Mouse (Mus musculus): ENCODE results near the gene Clybl. TPM values are rescaled to one million over a fixed set of nuclear protein-coding genes. Genes with fewer than 3 reads are reported as not detected.

Clybl gene
- polyA plus RNA-seq, 1 experiment from 2014 or later: 21.6 TPM

DNA sequence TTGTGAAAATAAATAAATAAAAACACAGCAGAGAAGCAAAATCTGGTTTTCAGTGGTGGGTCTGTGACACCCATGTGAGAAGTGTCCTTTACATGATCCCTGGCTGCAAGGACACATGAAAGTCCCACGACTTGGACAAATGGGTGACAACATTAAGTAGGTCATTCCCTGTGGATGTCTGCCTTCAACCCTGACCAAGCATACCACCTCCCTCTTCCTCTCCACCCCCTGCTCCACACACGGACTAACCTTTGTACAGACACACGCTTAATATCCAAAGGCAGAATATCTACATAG, 203.7 kb downstream of the Clybl start:
- WGBS: 59% methylated on average over 3 of the region's 3 CpGs
- Histone ChIP-seq H3K4me2 (ENCODE audit: low read length) (no peak overlapping the region; the same call in 1 of the 2 replicates), H3K27ac (ENCODE audit: low read depth, low read length) (peak overlapping the region; percentile 13), H3K4me1 (ENCODE audit: control insufficient read depth, insufficient read depth, low read depth, low read length) (no peaks in the 10 kb centered on the region), H3K36me3 (ENCODE audit: control insufficient read depth, insufficient read depth, low read length) (no peaks in the 10 kb centered on the region), H3K9me3 (ENCODE audit: control insufficient read depth, low read length) (no peaks in the 10 kb centered on the region), H3K27me3 (replicated peaks; ENCODE audit: control insufficient read depth, insufficient read depth, low read length) (peaks cover 4% of the 10 kb centered on the region), H3K9ac (ENCODE audit: low read depth, low read length) (no peak overlapping the region), H3K4me3 (ENCODE audit: low read length) (no peak overlapping the region)
- ATAC-seq: no peak

DNA sequence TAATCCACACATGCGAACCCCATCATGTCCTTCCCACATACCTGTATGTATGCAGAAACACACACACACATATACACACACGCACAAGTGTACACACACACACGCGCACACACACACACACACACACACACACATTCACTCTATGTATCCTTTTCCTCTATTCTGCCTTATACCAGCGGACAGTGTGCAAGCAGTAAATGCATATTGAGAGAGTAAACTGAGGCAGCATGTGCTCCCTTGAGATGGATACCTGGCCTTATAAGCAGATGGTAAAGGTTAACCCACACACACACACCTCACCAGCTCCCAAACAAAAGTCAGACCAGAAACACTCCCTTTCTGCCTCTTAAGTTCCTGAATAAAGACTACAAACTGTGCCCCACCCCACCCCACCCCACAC, 204.3 kb downstream of the Clybl start:
- no peaks in the 10 kb centered on the region for H3K36me3 ChIP-seq (ENCODE audit: control insufficient read depth, insufficient read depth, low read length)
- H3K9ac ChIP-seq (ENCODE audit: low read depth, low read length): no peak overlapping the region
- H3K4me2 ChIP-seq (ENCODE audit: low read length): no peak overlapping the region
- WGBS: 96% methylated on average over 5 of the region's 5 CpGs
- no peak overlapping the region; the same call in 1 of the 2 replicates for H3K27ac ChIP-seq (ENCODE audit: low read depth, low read length)
- no peak overlapping the region for H3K4me3 ChIP-seq (ENCODE audit: low read length)
- H3K4me1 ChIP-seq (ENCODE audit: control insufficient read depth, insufficient read depth, low read depth, low read length): no peaks in the 10 kb centered on the region
- ATAC-seq: no peak
- no peaks in the 10 kb centered on the region for H3K9me3 ChIP-seq (ENCODE audit: control insufficient read depth, low read length)
- peaks cover 4% of the 10 kb centered on the region for H3K27me3 ChIP-seq (replicated peaks; ENCODE audit: control insufficient read depth, insufficient read depth, low read length)

GRCm38 (mm10) chr14:122386281-122387130, 205.0 kb downstream of the Clybl start:
- no peaks in the 10 kb centered on the region for H3K9me3 ChIP-seq (ENCODE audit: control insufficient read depth, low read length)
- 78% methylated on average over 17 of the region's 17 CpGs for WGBS

GRCm38 (mm10) chr14:122387781-122388180, 206.3 kb downstream of the Clybl start:
- H3K4me2 ChIP-seq (ENCODE audit: low read length): no peak overlapping the region; the same call in 1 of the 2 replicates
- no peak overlapping the region for H3K27ac ChIP-seq (ENCODE audit: low read depth, low read length)
- no peaks in the 10 kb centered on the region for H3K9me3 ChIP-seq (ENCODE audit: control insufficient read depth, low read length)
- H3K4me3 ChIP-seq (ENCODE audit: low read length): no peak overlapping the region
- no peak for ATAC-seq
- WGBS: 74% methylated on average over 5 of the region's 5 CpGs
- H3K4me1 ChIP-seq (ENCODE audit: control insufficient read depth, insufficient read depth, low read depth, low read length): no peaks in the 10 kb centered on the region
- no peaks in the 10 kb centered on the region for H3K36me3 ChIP-seq (ENCODE audit: control insufficient read depth, insufficient read depth, low read length)
- H3K27me3 ChIP-seq (replicated peaks; ENCODE audit: control insufficient read depth, insufficient read depth, low read length): peaks cover 4% of the 10 kb centered on the region
- no peak overlapping the region for H3K9ac ChIP-seq (ENCODE audit: low read depth, low read length)

More at GRCm38 (mm10) chr14:122386281-122387130, 205.0 kb downstream of the Clybl start:
- H3K27me3 ChIP-seq (replicated peaks; ENCODE audit: control insufficient read depth, insufficient read depth, low read length): peaks cover 4% of the 10 kb centered on the region
- no peak for ATAC-seq
- H3K4me2 ChIP-seq (ENCODE audit: low read length): no peak overlapping the region; the same call in 1 of the 2 replicates
- no peak overlapping the region for H3K4me3 ChIP-seq (ENCODE audit: low read length)
- H3K9ac ChIP-seq (ENCODE audit: low read depth, low read length): no peak overlapping the region
- no peaks in the 10 kb centered on the region for H3K36me3 ChIP-seq (ENCODE audit: control insufficient read depth, insufficient read depth, low read length)
- peak overlapping the region; percentile 56 for H3K27ac ChIP-seq (ENCODE audit: low read depth, low read length)
- H3K4me1 ChIP-seq (ENCODE audit: control insufficient read depth, insufficient read depth, low read depth, low read length): no peaks in the 10 kb centered on the region

DNA sequence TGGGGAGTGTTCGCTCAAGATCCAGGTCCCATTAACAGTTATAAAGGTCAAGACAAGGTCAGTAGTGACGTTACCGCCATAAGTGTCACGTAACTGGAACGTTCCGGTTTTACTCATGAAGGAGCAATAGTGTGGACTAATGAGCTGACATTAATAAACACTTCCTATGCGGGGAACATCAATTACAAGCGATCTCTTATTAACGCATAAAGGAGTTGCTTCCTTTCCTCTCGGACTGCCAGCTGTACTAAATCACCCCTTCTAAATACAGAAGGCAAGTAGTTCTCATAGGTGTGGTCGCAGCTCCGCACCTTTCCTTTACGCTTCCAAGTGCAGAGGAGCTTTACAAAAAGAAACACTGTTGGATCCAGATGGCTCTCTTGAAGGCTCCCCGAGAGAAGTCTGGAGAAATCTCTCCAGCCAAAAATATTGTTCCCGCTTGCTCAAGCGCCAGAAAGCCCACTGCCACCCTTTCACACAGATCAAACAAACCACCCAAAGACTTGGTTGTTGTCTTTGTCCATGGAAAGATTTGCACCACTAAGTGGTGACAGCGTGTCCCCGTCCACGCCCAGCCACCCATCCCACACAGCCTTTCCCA, 207.0 kb downstream of the Clybl start:
- Histone ChIP-seq H3K27ac (ENCODE audit: low read depth, low read length) (peak overlapping the region; percentile 24; the same call in 1 of the 2 replicates), H3K4me3 (ENCODE audit: low read length) (no peak overlapping the region), H3K9me3 (ENCODE audit: control insufficient read depth, low read length) (no peaks in the 10 kb centered on the region), H3K36me3 (ENCODE audit: control insufficient read depth, insufficient read depth, low read length) (no peaks in the 10 kb centered on the region), H3K4me1 (ENCODE audit: control insufficient read depth, insufficient read depth, low read depth, low read length) (no peaks in the 10 kb centered on the region), H3K27me3 (replicated peaks; ENCODE audit: control insufficient read depth, insufficient read depth, low read length) (peaks cover 4% of the 10 kb centered on the region), H3K4me2 (ENCODE audit: low read length) (peak overlapping the region; percentile 8), H3K9ac (ENCODE audit: low read depth, low read length) (no peak overlapping the region)
- WGBS: 49% methylated on average over 19 of the region's 19 CpGs
- ATAC-seq: peak; percentile 40; the same call in 1 of the 2 replicates

DNA sequence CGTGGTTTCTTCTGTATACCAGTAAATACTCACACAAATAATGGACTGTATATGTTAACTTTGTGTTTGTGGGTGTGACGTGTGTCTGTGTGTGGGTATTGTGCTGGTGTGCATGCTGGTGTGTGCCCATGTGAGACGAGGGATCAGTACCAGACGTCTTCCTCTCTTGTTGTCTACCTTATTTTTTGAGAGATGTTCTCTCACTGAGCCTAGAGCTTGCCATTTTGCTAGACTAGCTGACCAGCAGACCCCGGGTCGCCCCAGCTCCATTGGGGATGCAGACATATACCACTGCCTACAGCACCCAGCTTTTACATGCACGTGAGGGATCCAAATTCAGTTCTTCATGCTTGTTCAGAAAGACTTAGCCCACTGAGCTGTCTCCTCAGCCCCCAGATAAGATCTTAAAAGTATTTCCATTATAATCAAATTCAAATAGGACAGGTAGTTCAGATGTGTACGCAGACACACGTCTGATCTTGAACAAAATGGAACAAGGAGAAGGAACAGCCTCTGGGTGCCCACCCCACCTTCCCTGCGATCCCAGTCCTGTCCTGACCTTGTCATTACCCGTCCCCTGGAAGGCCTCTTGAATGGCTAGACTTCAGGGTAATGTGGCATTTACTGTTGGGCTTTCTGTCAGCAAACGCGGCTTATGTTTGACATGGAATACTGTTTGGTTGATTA, 208.3 kb downstream of the Clybl start:
- Histone ChIP-seq H3K4me2 (ENCODE audit: low read length) (no peak overlapping the region), H3K9ac (ENCODE audit: low read depth, low read length) (no peak overlapping the region), H3K27me3 (replicated peaks; ENCODE audit: control insufficient read depth, insufficient read depth, low read length) (peaks cover 2% of the 10 kb centered on the region), H3K4me1 (ENCODE audit: control insufficient read depth, insufficient read depth, low read depth, low read length) (no peaks in the 10 kb centered on the region), H3K27ac (ENCODE audit: low read depth, low read length) (no peak overlapping the region), H3K4me3 (ENCODE audit: low read length) (no peak overlapping the region), H3K36me3 (ENCODE audit: control insufficient read depth, insufficient read depth, low read length) (no peaks in the 10 kb centered on the region), H3K9me3 (ENCODE audit: control insufficient read depth, low read length) (no peaks in the 10 kb centered on the region)
- ATAC-seq: no peak
- 83% methylated on average over 13 of the region's 13 CpGs for WGBS

DNA sequence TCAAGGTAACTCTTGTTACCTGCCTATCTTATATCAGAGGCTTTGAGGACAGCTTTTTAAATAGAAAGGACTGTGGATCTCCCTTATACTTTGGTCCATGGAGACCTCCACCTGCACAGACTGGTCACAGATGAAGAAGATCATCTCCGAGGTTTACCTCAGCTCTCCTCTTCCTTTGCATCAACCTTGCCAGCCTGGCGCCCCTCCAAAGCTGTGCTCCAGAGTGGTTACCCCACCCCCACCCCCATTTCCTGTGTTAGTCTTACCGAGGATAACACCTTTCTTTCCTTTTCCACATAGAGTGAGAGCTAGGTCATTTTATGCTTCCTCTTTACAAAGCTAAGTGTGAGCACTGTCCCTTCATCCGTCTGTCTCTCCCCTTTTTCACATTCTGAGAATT, 209.4 kb downstream of the Clybl start:
- no peak overlapping the region for H3K27ac ChIP-seq (ENCODE audit: low read depth, low read length)
- no peak overlapping the region for H3K4me2 ChIP-seq (ENCODE audit: low read length)
- no peak for ATAC-seq
- no peaks in the 10 kb centered on the region for H3K36me3 ChIP-seq (ENCODE audit: control insufficient read depth, insufficient read depth, low read length)
- 59% methylated on average over 4 of the region's 4 CpGs for WGBS
- H3K4me1 ChIP-seq (ENCODE audit: control insufficient read depth, insufficient read depth, low read depth, low read length): no peaks in the 10 kb centered on the region
- H3K9ac ChIP-seq (ENCODE audit: low read depth, low read length): no peak overlapping the region
- no peaks in the 10 kb centered on the region for H3K9me3 ChIP-seq (ENCODE audit: control insufficient read depth, low read length)
- peaks cover 2% of the 10 kb centered on the region for H3K27me3 ChIP-seq (replicated peaks; ENCODE audit: control insufficient read depth, insufficient read depth, low read length)
- no peak overlapping the region for H3K4me3 ChIP-seq (ENCODE audit: low read length)

- H3K4me2 ChIP-seq (ENCODE audit: low read length): no peak overlapping the region
- H3K9me3 ChIP-seq (ENCODE audit: control insufficient read depth, low read length): no peaks in the 10 kb centered on the region
- peaks cover 2% of the 10 kb centered on the region; the same call in 1 of the 2 replicates for H3K27me3 ChIP-seq (replicated peaks; ENCODE audit: control insufficient read depth, insufficient read depth, low read length)
- 81% methylated on average over 1 of the region's 1 CpGs for WGBS
- no peak overlapping the region for H3K27ac ChIP-seq (ENCODE audit: low read depth, low read length)
- no peak overlapping the region for H3K9ac ChIP-seq (ENCODE audit: low read depth, low read length)
- H3K36me3 ChIP-seq (ENCODE audit: control insufficient read depth, insufficient read depth, low read length): no peaks in the 10 kb centered on the region
- H3K4me3 ChIP-seq (ENCODE audit: low read length): no peak overlapping the region
- ATAC-seq: no peak
- H3K4me1 ChIP-seq (ENCODE audit: control insufficient read depth, insufficient read depth, low read depth, low read length): no peaks in the 10 kb centered on the region
Measured at GRCm38 (mm10) chr14:122393119-122393518, 211.6 kb downstream of the Clybl start.

GRCm38 (mm10) chr14:122398676-122399075, 217.2 kb downstream of the Clybl start:
- Histone ChIP-seq H3K27ac (ENCODE audit: low read depth, low read length) (no peak overlapping the region), H3K4me3 (ENCODE audit: low read length) (no peak overlapping the region), H3K27me3 (replicated peaks; ENCODE audit: control insufficient read depth, insufficient read depth, low read length) (peaks cover 10% of the 10 kb centered on the region), H3K9ac (ENCODE audit: low read depth, low read length) (no peak overlapping the region), H3K9me3 (ENCODE audit: control insufficient read depth, low read length) (no peaks in the 10 kb centered on the region), H3K4me2 (ENCODE audit: low read length) (no peak overlapping the region), H3K36me3 (ENCODE audit: control insufficient read depth, insufficient read depth, low read length) (no peaks in the 10 kb centered on the region), H3K4me1 (ENCODE audit: control insufficient read depth, insufficient read depth, low read depth, low read length) (no peaks in the 10 kb centered on the region)
- 60% methylated on average over 4 of the region's 4 CpGs for WGBS
- no peak for ATAC-seq

Measured in hindbrain, embryonic 16.5 days (tissue).